Mouse (Mus musculus) mesoderm, embryonic 11.5 days (tissue): Measurements from ENCODE around the gene Chst5.
A peak's percentile ranks its signal among the peaks of the same experiment; 100 is the strongest.

Source experiments
- DNase-seq: peaks from one replicate; pipeline ENCODE4 v3.0.0-alpha.2; 2012; ENCODE audit warnings: low read depth, low spot score

Chst5 gene

GRCm38 (mm10) chr8:111929648-111930344 is 19.5 kb upstream of the Chst5 start:
- no peak for DNase-seq

GRCm38 (mm10) chr8:111924976-111925375 is 14.7 kb upstream of the Chst5 start:
- DNase-seq, result no peak

GRCm38 (mm10) chr8:111923383-111923804 is 13.1 kb upstream of the Chst5 start:
- DNase-seq, result peak; percentile 66

- no peak for DNase-seq
Measured at GRCm38 (mm10) chr8:111920971-111921370, 10.7 kb upstream of the Chst5 start.

GRCm38 (mm10) chr8:111919663-111920062 is 9.4 kb upstream of the Chst5 start:
- no peak for DNase-seq

- DNase-seq, result no peak
Measured at GRCm38 (mm10) chr8:111912860-111913432, 2.7 kb upstream of the Chst5 start.

- no peak for DNase-seq
Measured at GRCm38 (mm10) chr8:111911572-111911971, 1.3 kb upstream of the Chst5 start.

GRCm38 (mm10) chr8:111905500-111906121 is 4.6 kb downstream of the Chst5 start:
- DNase-seq, result no peak

- peak; percentile 56 for DNase-seq
Measured at GRCm38 (mm10) chr8:111902080-111902479, 8.2 kb downstream of the Chst5 start.

- no peak for DNase-seq
Measured at GRCm38 (mm10) chr8:111898586-111898985, 11.7 kb downstream of the Chst5 start.

- DNase-seq, result no peak
Measured at GRCm38 (mm10) chr8:111894955-111895354, 15.3 kb downstream of the Chst5 start.

GRCm38 (mm10) chr8:111892615-111893014 is 17.6 kb downstream of the Chst5 start:
- DNase-seq, result no peak

- no peak for DNase-seq
Measured at GRCm38 (mm10) chr8:111891983-111892382, 18.3 kb downstream of the Chst5 start.

- DNase-seq, result no peak
Measured at GRCm38 (mm10) chr8:111890911-111891303, 19.3 kb downstream of the Chst5 start.

GRCm38 (mm10) chr8:111889931-111890910 is 20.0 kb downstream of the Chst5 start:
- no peak for DNase-seq

GRCm38 (mm10) chr8:111888091-111888650 is 22.1 kb downstream of the Chst5 start:
- no peak for DNase-seq

- DNase-seq, result no peak
Measured at GRCm38 (mm10) chr8:111887479-111887878, 22.8 kb downstream of the Chst5 start.

- no peak for DNase-seq
Measured at GRCm38 (mm10) chr8:111883615-111884014, 26.6 kb downstream of the Chst5 start.

GRCm38 (mm10) chr8:111881591-111881990 is 28.7 kb downstream of the Chst5 start:
- DNase-seq, result peak; percentile 54

- no peak for DNase-seq
Measured at GRCm38 (mm10) chr8:111877711-111878110, 32.5 kb downstream of the Chst5 start.

- peak; percentile 98 for DNase-seq
Measured at GRCm38 (mm10) chr8:111876355-111876948, 33.8 kb downstream of the Chst5 start, which contains the start of gene Tmem170. Gene Tmem170 (minus strand): TSS chr8:111876750.
